Mouse (Mus musculus) heart, postnatal 0 days (tissue): ENCODE results near the gene Dnal4.

Experiments used
- CTCF ChIP-seq: IDR thresholded peaks from 2 replicates; pipeline ENCODE4 v1.5.1; 2016; ENCODE audit warnings: antibody characterized with exemption, control low read depth, low read depth
- EP300 ChIP-seq: IDR thresholded peaks from 2 replicates; pipeline ENCODE4 v1.6.1; 2016; ENCODE audit warnings: antibody characterized with exemption, low read depth

DNA sequence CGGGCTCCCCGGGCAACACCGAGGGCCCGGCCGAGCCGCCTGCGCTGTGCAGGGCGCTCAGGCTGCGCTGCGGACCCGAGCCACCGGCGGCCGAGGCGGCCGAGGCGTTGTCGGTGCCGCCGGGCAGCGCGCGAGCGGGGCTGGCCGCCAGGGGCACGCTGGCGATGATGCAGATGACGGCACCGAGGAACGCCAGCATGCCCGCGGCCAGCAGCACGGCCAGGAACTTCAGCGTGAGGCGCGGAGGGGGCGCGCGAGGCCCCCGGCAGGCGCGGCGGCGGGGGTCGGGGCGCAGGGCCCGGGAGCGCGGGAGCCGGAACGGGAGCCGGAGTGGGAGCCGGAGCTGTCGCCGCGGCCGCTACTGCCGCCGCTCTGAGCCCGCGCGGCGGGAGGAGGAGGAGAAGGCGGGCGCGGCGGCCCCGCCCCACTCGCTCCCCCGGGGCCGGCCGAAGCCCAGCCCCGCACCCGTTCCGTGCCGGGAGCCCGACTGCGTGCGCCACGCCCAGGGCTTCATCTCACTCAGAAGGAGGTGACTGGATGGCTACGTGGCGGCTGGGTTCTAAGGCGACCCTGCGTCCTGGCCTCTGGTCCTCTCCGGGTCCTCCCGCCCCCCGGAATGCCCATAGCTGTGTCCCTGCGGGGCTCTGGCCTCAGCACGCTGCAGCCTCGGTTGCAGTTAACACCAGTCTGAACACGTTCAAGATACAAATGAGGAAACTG lies 26.9 kb upstream of the Dnal4 start, which contains the start of gene Nptxr:
- TF ChIP-seq CTCF: no peak
- TF ChIP-seq EP300: no peak
